Mouse (Mus musculus): ENCODE data around the gene Knstrn. TPM values are rescaled to one million over a fixed set of nuclear protein-coding genes. Genes with fewer than 3 reads are reported as not detected.
A peak's percentile ranks its signal among the peaks of the same experiment; 100 is the strongest.

Gene Knstrn
- polyA plus RNA-seq, 1 experiment from 2014 or later = 62.7 TPM

- Histone ChIP-seq H3K4me2 (replicated peaks) (peak overlapping the region; percentile 63), H3K4me3 (replicated peaks) (peak overlapping the region; percentile 41), H3K9me3 (no peaks in the 10 kb centered on the region), H3K27ac (no peak overlapping the region), H3K36me3 (no peaks in the 10 kb centered on the region), H3K27me3 (peaks cover 79% of the 10 kb centered on the region), H3K9ac (replicated peaks) (peak overlapping the region; percentile 56), H3K4me1 (replicated peaks) (peaks cover 40% of the 10 kb centered on the region)
- 2% methylated on average over 7 of the region's 7 CpGs for WGBS
- no peak for ATAC-seq
Measured at GRCm38 (mm10) chr2:118897392-118897791, 83.6 kb downstream of the Knstrn start.

- Histone ChIP-seq H3K27ac (no peak overlapping the region), H3K9me3 (no peaks in the 10 kb centered on the region), H3K4me2 (replicated peaks) (no peak overlapping the region), H3K9ac (replicated peaks) (no peak overlapping the region), H3K4me3 (replicated peaks) (no peak overlapping the region), H3K27me3 (peaks cover 75% of the 10 kb centered on the region), H3K36me3 (no peaks in the 10 kb centered on the region), H3K4me1 (replicated peaks) (peaks cover 43% of the 10 kb centered on the region)
- no peak for ATAC-seq
- 2% methylated on average over 11 of the region's 11 CpGs for WGBS
Measured at GRCm38 (mm10) chr2:118897808-118898207, 84.0 kb downstream of the Knstrn start.

DNA sequence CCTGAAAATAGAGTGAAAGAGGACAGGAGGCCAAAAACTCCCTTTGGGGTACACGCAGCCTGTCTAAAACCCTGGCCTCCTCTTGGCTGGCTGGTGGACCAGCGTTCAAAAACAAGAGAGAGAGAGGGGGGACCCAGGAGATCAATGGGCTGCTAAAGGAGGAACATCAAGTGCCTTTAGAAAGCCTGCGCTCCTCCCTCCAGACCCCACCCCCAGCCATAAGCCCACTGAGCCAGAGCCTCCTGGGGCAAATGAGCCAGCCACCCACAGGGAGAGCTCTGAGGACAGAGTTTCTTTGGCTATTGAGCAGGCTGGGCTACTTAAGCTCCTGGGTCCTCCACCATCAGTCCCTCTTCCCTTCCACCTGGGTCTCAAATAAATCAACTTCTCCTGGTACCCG lies 85.0 kb downstream of the Knstrn start:
- 6% methylated on average over 4 of the region's 4 CpGs for WGBS
- no peaks in the 10 kb centered on the region for H3K9me3 ChIP-seq
- no peak for ATAC-seq
- H3K9ac ChIP-seq (replicated peaks) = no peak overlapping the region
- H3K27ac ChIP-seq = no peak overlapping the region
- H3K4me2 ChIP-seq (replicated peaks) = no peak overlapping the region
- H3K4me3 ChIP-seq (replicated peaks) = no peak overlapping the region
- peaks cover 52% of the 10 kb centered on the region for H3K4me1 ChIP-seq (replicated peaks)
- peaks cover 70% of the 10 kb centered on the region for H3K27me3 ChIP-seq
- no peaks in the 10 kb centered on the region for H3K36me3 ChIP-seq

DNA sequence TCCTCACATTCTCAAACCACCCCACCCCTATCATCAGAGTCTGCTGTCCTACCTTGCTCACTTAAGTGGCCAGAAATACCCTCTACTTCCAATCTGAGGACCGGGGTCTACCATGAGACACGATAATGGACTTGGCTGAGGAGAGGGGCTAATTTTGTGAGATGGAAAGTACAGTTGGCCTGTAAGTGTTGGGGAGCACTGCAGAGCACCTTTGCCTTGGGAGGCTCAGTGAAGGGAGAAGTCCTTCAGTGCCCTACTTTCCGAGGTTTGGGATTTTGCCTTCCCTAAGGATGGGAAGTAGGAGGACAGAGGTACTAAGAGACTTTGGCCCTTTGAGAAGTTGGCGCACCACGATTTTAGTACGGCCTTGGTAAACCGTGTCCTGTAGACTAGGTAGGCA lies 85.5 kb downstream of the Knstrn start:
- Histone ChIP-seq H3K27me3 (peaks cover 65% of the 10 kb centered on the region), H3K9me3 (no peaks in the 10 kb centered on the region), H3K4me2 (replicated peaks) (no peak overlapping the region), H3K9ac (replicated peaks) (no peak overlapping the region), H3K4me3 (replicated peaks) (no peak overlapping the region), H3K36me3 (no peaks in the 10 kb centered on the region), H3K27ac (no peak overlapping the region), H3K4me1 (replicated peaks) (peaks cover 58% of the 10 kb centered on the region)
- no peak for ATAC-seq
- 12% methylated on average over 7 of the region's 7 CpGs for WGBS

DNA sequence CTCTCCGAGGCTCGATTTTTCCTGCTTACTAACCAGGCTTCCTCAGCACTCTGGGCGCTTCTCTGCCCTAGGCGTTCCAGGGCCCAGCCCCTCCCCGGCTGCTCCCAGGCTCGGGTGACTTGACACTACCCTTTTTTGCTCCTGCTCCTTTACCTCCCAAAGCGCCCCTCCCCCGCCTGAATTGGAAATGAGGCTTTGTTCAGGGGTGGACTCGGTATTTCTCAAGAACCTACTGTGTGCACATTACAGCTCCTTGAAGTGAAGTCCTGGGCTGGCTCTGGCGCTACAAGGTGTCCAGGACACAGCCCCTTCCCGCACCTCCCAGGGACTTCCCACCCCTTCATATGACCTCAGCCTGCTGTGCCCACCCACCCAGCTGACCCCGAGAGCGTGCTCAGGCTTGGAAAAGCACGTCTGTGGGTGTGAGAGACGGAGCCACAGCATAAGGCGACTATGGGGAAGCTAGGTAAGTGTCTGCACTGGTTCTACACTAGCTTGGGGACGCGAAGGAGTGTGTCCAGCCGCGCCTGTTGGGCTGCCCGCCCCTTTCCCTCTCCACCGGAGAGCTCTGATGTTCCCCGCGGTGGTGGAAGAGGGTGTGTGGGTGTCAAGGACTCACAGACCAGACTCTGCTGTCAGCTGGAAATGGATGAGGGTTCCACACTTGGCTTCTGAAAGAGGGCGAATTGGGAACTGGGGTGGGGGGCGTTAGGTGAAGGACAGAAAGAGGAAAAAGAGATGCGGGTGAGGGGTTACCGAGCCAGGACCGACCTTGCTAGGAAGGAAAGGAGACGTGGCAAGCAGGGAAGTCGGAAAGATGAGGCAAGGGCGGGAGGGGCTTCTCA lies 86.4 kb downstream of the Knstrn start, which contains the start of gene Bahd1:
Gene Bahd1 (plus strand): TSS at position 397 of the 845 bp plus-strand sequence.
- WGBS = under 1% methylated on average over 31 of the region's 32 CpGs
- Histone ChIP-seq H3K4me3 (replicated peaks) (peak within 1 kb of the TSS; percentile 93), H3K4me2 (replicated peaks) (peak within 1 kb of the TSS; percentile 97), H3K9ac (replicated peaks) (peak within 1 kb of the TSS; percentile 66), H3K9me3 (no peaks in the 10 kb centered on the region), H3K4me1 (replicated peaks) (peaks cover 67% of the 10 kb centered on the region), H3K27ac (no peak within 1 kb of the TSS), H3K27me3 (peaks cover 56% of the 10 kb centered on the region), H3K36me3 (no peaks in the 10 kb centered on the region)
- ATAC-seq = peak; percentile 10; the same call in 1 of the 2 replicates

DNA sequence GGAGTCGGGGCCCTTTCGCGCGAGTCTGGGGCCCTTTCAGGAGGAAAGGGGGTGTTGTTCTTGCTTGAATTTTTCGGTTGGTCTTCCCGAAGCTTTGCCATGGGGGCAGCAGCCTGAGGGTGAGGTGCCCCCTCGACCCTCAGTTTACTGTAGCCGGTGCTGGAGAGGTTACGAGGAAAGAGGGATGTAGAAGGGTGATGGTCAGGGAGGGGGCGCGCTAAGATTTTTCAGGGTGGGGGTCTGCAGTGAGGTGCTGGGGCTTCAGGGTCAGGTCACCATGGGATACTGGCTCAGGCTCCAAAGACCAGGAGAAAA lies 87.0 kb downstream of the Knstrn start:
- Histone ChIP-seq H3K27ac (no peak overlapping the region), H3K4me1 (replicated peaks) (peaks cover 72% of the 10 kb centered on the region), H3K4me3 (replicated peaks) (peak overlapping the region; percentile 93), H3K36me3 (no peaks in the 10 kb centered on the region), H3K4me2 (replicated peaks) (peak overlapping the region; percentile 97), H3K27me3 (peaks cover 50% of the 10 kb centered on the region), H3K9me3 (no peaks in the 10 kb centered on the region), H3K9ac (replicated peaks) (peak overlapping the region; percentile 66)
- no peak; the same call in 1 of the 2 replicates for ATAC-seq
- WGBS = under 1% methylated on average over 11 of the region's 11 CpGs

DNA sequence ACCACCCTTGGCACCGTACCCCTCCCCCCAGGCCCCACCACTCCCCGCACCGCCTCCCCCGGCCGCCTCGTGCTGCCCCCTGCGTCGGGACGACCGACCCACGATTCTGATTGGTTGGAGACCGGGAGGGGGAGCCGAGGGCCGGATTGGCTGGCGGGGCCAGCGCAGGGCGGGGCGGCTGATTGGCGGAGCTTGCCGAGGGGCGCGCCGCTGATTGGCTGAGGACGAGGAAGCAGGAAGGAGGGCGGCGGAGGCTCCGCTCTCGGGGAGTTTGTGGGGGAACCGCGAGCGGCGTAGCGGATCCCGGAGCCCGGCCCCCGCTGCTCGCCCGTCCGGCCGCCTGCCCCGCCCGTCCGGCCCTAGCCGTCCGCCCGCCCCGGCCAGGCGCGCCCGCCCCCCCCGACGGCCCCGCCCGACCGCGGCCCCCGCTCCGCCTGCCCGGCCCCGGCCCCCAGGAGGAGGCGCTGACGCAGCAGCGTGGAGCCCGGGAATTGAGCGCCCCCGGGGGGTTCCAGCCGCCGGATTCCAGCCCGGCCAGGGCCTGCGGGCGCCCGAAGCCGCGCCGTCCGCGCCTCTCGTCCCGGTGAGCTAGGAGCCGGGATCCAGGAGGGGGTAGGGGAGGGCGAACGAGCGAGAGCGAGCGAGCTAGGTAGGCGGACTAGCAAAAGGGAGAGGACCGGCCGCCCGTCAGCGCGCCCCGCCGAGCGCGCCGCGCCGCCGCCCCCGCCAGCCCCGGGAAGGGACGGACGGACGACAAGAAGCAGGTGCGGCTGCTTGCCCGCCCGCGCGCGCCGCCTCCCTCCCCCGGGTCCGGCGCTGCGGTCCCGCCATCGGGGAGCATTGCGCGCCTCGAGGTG lies 87.6 kb downstream of the Knstrn start:
- peak overlapping the region; percentile 93 for H3K4me3 ChIP-seq (replicated peaks)
- peak overlapping the region; percentile 97 for H3K4me2 ChIP-seq (replicated peaks)
- H3K27ac ChIP-seq = peak overlapping the region; percentile 90
- H3K36me3 ChIP-seq = no peaks in the 10 kb centered on the region
- H3K9ac ChIP-seq (replicated peaks) = peak overlapping the region; percentile 93
- H3K4me1 ChIP-seq (replicated peaks) = peaks cover 74% of the 10 kb centered on the region
- H3K27me3 ChIP-seq = peaks cover 44% of the 10 kb centered on the region
- no peaks in the 10 kb centered on the region for H3K9me3 ChIP-seq
- WGBS = 1% methylated on average over 65 of the region's 120 CpGs
- peak; percentile 85 for ATAC-seq

DNA sequence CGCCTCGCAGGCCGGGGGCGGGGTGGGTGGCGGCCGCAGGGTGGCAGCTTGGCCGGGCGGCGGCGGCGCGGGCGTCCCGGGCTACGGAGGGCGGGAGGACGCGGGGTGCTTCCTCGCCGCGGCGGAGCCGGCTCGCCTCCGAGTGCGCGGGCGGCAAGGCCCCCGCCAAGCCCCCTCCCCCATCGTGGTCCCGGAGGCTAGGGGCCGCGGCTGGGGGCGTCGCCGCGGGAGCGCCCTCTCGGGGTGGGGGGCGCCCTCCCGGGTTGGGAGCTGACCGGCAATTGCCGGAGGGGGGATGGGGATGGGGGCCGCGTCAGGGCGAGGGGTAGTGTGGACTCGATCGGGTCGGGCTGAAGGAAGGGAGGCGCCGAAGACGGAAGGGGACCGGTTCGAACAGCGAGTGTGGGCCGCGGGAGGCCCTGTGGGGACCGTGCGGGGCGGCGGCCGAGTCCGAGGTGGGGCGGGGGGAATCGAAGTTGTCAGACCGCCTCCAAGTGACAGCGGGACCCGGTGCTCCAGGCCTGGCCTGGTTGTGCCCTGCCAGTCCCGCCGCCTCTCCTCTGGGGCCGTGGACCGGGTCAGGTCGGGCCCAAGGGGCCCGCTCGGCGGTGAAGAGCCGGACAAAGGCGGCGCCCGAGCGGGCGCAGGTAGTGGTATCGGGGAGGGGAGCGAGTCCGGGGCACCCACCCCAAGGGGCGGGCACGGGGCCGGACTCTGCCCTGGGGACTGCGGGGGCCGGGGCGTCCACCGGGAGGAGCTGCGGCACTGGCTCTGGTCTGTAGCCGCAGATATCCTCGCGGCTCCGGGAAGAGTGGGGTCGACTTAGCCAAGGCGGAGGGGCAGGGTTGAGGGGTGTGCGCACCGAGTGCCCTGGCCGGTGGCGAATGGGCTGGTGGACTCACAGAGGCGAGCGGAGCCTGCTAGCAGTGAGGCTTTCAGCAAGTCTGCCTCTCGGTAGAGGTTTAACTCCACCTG lies 88.5 kb downstream of the Knstrn start:
- WGBS = under 1% methylated on average over 68 of the region's 106 CpGs
- Histone ChIP-seq H3K4me1 (replicated peaks) (peaks cover 66% of the 10 kb centered on the region), H3K27ac (peak overlapping the region; percentile 90), H3K27me3 (peaks cover 34% of the 10 kb centered on the region), H3K4me2 (replicated peaks) (peak overlapping the region; percentile 97), H3K9me3 (no peaks in the 10 kb centered on the region), H3K9ac (replicated peaks) (peak overlapping the region; percentile 93), H3K4me3 (replicated peaks) (peak overlapping the region; percentile 93), H3K36me3 (no peaks in the 10 kb centered on the region)
- peak; percentile 25 for ATAC-seq

DNA sequence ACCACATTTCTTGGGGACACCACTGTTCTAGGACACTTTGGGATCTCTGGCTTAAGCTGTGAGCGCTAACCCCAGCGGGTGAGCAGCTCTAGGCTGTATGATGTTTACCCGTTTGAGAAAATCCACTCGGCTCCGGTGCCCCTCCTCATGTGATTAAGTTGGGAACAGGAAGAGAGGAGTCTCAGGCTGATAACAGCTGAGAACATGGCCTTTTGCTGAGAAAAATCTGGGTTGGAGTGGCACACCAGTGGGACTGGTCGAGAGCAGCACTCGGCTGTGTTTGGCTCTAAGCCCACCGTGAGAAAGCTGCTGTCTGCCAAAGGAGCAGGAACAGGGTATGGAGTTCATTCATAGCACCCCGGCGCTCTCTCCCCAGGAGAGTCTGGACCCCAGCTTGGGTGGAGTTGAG lies 89.5 kb downstream of the Knstrn start:
- peaks cover 56% of the 10 kb centered on the region for H3K4me1 ChIP-seq (replicated peaks)
- H3K4me2 ChIP-seq (replicated peaks) = peak overlapping the region; percentile 97
- H3K27me3 ChIP-seq = peaks cover 24% of the 10 kb centered on the region
- H3K27ac ChIP-seq = 0 out of 2 replicates have a peak overlapping the region, but pooled peaks have one; percentile 90
- H3K9ac ChIP-seq (replicated peaks) = peak overlapping the region; percentile 93; the same call in 1 of the 2 replicates
- 5% methylated on average over 10 of the region's 10 CpGs for WGBS
- H3K9me3 ChIP-seq = no peaks in the 10 kb centered on the region
- ATAC-seq = no peak
- H3K4me3 ChIP-seq (replicated peaks) = peak overlapping the region; percentile 93
- no peaks in the 10 kb centered on the region for H3K36me3 ChIP-seq
